Mouse (Mus musculus) adrenal gland, adult 8-10 months (tissue): ENCODE data around the gene Zc3h7a. TPM values are rescaled to one million over a fixed set of nuclear protein-coding genes. Genes with fewer than 3 reads are reported as not detected.

Source experiments
- microRNA-seq, 2 experiments: library from miRNA; unstranded; fragments of <30 nt; microRNA quantifications; one replicate each; pipeline ENCODE4 v1.2.0; 2022
- total RNA-seq, 4 experiments: library from RNA; stranded (reverse); gene quantifications; 2 replicates each; pipeline ENCODE4 v1.2.4; 2022

Gene Zc3h7a
- total RNA-seq, 4 experiments from 2014 or later = 62.7 to 123 (median 96.4) TPM

Small RNA genes lying within 50 kb of the gene (microRNA-seq; reads per million reads assigned to microRNA genes)
- gene Gm23935 = 7.2 to 9.8 reads per million in 2 experiments

Other genes with a start within 250 kb of the Zc3h7a start
- gene Snn, start 115.4 kb downstream of the Zc3h7a start, total RNA-seq = 10 to 100 TPM; 12.0 to 21.4 (median 14.6) TPM
- 10 to 100 TPM; 38.0 to 56.2 (median 46.3) TPM for gene Litaf, start 110.2 kb downstream of the Zc3h7a start, total RNA-seq
- gene Txndc11, start 41.7 kb downstream of the Zc3h7a start, total RNA-seq = 10 to 100 TPM; 41.3 to 57.6 (median 46.8) TPM
- 10 to 100 TPM; 70.7 to 71.9 (median 71.3) TPM for gene Rsl1d1, start 26.9 kb upstream of the Zc3h7a start, total RNA-seq
- gene Gspt1, start 77.9 kb upstream of the Zc3h7a start, total RNA-seq = 100 to 1,000 TPM; 106 to 147 (median 121) TPM
- gene Tnfrsf17, start 137.4 kb upstream of the Zc3h7a start, total RNA-seq = under 1 TPM in 1 of 4 experiments, not detected in 3; 0.89 TPM
- 10 to 100 TPM; 17.2 to 35.2 (median 21.6) TPM for gene Snx29, start 146.5 kb upstream of the Zc3h7a start, total RNA-seq